Mouse (Mus musculus) stomach, postnatal 0 days (tissue): Measurements from ENCODE around the gene Itprid2. TPM values are rescaled to one million over a fixed set of nuclear protein-coding genes. Genes with fewer than 3 reads are reported as not detected.

Experiments
- ATAC-seq: fragments of 200-750 bp; cut with Nextera tagmentation; 2 replicates; pipeline ENCODE4 v1.8.0; 2017; ENCODE audit not compliant: low FRiP score, low TSS enrichment
- DNase-seq: peaks from one replicate; pipeline ENCODE4 v3.0.0-alpha.2; 2016; ENCODE audit warnings: low spot score
- H3K27ac ChIP-seq: fragments of 300-500 bp; sonication (generic); replicated peaks from 2 replicates; pipeline ENCODE4 v1.5.1; 2014; ENCODE audit warnings: mild to moderate bottlenecking, control low read depth
- H3K27me3 ChIP-seq: fragments of 300-500 bp; sonication (generic); 2 replicates; pipeline ENCODE4 v1.6.1; 2014; ENCODE audit warnings: low read length; ENCODE audit not compliant: control insufficient read depth, insufficient read depth
- H3K36me3 ChIP-seq: fragments of 300-500 bp; sonication (generic); 2 replicates; pipeline ENCODE4 v1.6.1; 2014; ENCODE audit warnings: low read length, mixed read lengths; ENCODE audit not compliant: control insufficient read depth, insufficient read depth
- H3K4me1 ChIP-seq: fragments of 300-500 bp; sonication (generic); replicated peaks from 2 replicates; pipeline ENCODE4 v1.6.1; 2014; ENCODE audit warnings: antibody characterized with exemption; ENCODE audit not compliant: control insufficient read depth, insufficient read depth
- H3K4me2 ChIP-seq: fragments of 300-500 bp; sonication (generic); replicated peaks from 2 replicates; pipeline ENCODE4 v1.6.1; 2014; ENCODE audit warnings: low read depth, mild to moderate bottlenecking, control low read depth, moderate library complexity
- H3K4me3 ChIP-seq: fragments of 300-500 bp; sonication (generic); 2 replicates; pipeline ENCODE4 v1.5.1; 2014; ENCODE audit warnings: low read depth, low read length, control low read depth
- H3K9ac ChIP-seq: fragments of 300-500 bp; sonication (generic); 2 replicates; pipeline ENCODE4 v1.6.1; 2014; ENCODE audit warnings: mild to moderate bottlenecking, low read length, control low read depth, mixed read lengths
- H3K9me3 ChIP-seq: fragments of 300-500 bp; sonication (generic); 2 replicates; pipeline ENCODE4 v1.6.1; 2016; ENCODE audit warnings: low read length; ENCODE audit not compliant: control insufficient read depth
- CTCF ChIP-seq: IDR thresholded peaks from 2 replicates; pipeline ENCODE4 v1.5.1; 2016; ENCODE audit warnings: antibody characterized with exemption, low read depth, mild to moderate bottlenecking, moderate library complexity
- EP300 ChIP-seq: optimal IDR thresholded peaks from 2 replicates; pipeline ENCODE3; 2016; ENCODE audit warnings: antibody characterized with exemption
- WGBS: fragments of 180-500 bp; shearing (Covaris S2); extraction: QIAGEN DNeasy Blood & Tissue Kit; methylation state at CpG from one replicate; pipeline ENCODE4 v1.1.7; 2014; 5-methylcytosine and 5-hydroxymethylcytosine counted together
- polyA plus RNA-seq: library from polyadenylated mRNA; unstranded; fragments of >200 nt; fragmentation: Nextera tagmentation; extraction: Ambion mirVana; gene quantifications from 2 replicates; pipeline ENCODE4 v1.2.1, GENCODE M21; 2015

Itprid2 gene
- polyA plus RNA-seq, 1 experiment from 2014 or later: 23.3 TPM

DNA sequence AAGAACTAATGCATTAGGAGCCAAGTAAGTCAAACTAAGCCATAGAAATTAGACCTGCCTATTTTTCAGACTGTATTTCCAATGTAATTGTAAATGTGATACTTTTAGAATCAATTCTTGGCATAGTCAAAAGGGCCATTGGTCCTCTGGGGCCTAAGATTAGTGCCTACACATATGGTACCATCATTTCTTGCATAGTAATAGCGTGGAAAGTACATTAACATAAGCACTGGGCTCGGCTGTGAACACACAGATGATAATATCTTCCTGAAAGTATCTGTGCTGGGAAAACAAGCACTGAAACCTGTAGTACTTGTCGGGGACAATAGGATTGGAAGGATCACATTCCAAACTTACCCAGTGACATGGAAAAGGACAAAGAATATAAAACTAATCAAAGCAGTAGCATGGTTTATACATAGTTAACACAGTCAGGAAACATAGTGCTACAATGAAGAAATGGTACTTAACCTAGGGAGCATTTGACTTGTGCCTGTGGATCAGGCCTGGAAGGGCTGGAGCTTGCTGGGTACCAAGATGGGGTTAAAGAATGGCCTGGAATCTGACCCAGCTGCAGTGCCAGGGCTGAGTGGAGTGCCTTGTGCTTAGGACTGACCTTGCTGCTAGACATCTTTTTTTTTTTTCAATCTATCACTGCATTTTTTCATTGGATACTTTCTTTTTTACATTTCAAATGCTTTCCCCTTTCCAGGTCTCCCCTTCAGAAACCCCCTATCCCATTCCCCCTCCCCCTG, 29.6 kb downstream of the Itprid2 start:
- Histone ChIP-seq H3K9me3 (no peaks in the 10 kb centered on the region), H3K9ac (no peak overlapping the region), H3K4me3 (no peak overlapping the region), H3K4me2 (no peak overlapping the region), H3K27ac (peak overlapping the region; percentile 56), H3K27me3 (no peaks in the 10 kb centered on the region), H3K4me1 (no peaks in the 10 kb centered on the region), H3K36me3 (peaks cover 22% of the 10 kb centered on the region)
- ATAC-seq: no peak
- DNase-seq: no peak
- WGBS: 62% methylated on average over 3 of the region's 3 CpGs
- TF ChIP-seq EP300 (no peak), CTCF (no peak)

DNA sequence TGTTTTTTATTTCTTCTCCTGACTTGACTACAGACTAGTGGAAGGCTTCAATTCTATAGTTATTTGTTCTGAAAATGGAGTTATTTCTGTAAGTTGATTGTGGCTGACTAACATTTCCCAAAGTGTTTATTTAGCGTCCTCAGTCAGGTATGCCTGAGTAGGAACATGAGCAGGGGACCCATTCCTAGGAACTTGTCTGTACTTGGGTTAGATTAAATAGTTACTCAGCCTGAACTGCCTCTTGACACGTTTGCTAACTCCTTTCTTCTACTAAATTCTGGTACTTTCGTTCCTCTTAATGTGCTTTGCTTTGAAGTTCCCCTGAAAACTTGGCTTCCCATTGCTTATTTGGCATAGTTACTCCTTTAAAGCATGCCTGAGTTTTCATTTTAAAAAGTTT, 30.3 kb downstream of the Itprid2 start:
- no peaks in the 10 kb centered on the region for H3K27me3 ChIP-seq
- no peak overlapping the region for H3K4me2 ChIP-seq
- WGBS: 23% methylated on average over 3 of the region's 3 CpGs
- no peak overlapping the region for H3K9ac ChIP-seq
- peaks cover 18% of the 10 kb centered on the region for H3K36me3 ChIP-seq
- H3K4me3 ChIP-seq: no peak overlapping the region
- DNase-seq (no peak), ATAC-seq (no peak)
- no peak overlapping the region for H3K27ac ChIP-seq
- no peaks in the 10 kb centered on the region for H3K9me3 ChIP-seq
- no peak for TF ChIP-seq CTCF
- no peak for TF ChIP-seq EP300
- no peaks in the 10 kb centered on the region for H3K4me1 ChIP-seq

DNA sequence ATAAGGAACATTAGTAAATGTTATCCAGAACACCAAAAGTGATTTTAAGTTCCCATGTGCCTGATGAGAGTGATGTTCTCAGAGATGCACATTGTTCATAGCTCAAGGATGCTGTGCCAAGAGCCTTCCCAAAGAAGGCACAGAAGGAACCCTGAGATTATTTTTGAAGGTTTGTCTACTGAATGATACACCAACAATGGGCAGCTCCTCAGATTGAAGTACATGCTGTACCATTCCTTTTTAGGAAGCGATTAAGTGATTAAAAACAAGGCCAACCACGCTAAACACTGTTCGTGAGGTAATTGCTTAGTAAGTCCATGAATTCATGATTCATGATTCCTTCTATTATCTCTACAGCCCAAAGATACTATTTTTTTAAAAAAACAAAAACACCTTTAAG, 40.1 kb downstream of the Itprid2 start:
- DNase-seq (no peak), ATAC-seq (no peak)
- H3K9me3 ChIP-seq: no peaks in the 10 kb centered on the region
- TF ChIP-seq EP300 (no peak), CTCF (no peak)
- no peak overlapping the region for H3K4me3 ChIP-seq
- 74% methylated on average over 3 of the region's 3 CpGs for WGBS
- H3K27ac ChIP-seq: no peak overlapping the region
- H3K36me3 ChIP-seq: peaks cover 8% of the 10 kb centered on the region; the same call in 1 of the 2 replicates
- no peak overlapping the region for H3K9ac ChIP-seq
- H3K27me3 ChIP-seq: no peaks in the 10 kb centered on the region
- H3K4me2 ChIP-seq: no peak overlapping the region
- no peaks in the 10 kb centered on the region for H3K4me1 ChIP-seq

DNA sequence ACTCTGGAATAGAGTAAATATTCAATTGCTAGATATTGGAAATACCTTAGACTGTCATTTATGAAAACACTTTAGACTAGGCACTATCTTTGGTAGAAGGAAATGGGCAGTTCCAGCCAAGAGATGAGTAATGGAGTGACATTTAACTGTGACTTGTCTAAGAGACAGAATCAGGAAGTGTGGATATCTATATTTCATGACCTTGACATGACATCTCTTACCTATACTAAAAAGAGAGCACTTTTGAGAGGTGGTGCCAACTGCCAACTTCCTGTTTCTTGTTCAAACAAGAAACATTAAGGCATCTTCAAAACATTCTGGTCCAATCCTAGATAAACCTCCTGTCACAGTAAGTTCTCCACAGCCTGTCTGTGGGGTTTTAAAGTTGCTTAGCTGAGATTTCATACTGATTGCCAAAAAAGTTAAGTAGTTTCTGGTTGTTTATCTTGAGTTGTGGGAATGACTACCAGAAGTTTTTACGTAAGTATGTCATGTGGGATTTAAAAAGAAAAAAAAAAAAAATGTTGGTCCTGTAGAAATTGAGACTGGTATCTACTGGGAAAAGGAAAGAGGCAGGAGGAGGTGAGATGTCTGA, 42.6 kb downstream of the Itprid2 start:
- Histone ChIP-seq H3K27ac (no peak overlapping the region), H3K4me1 (no peaks in the 10 kb centered on the region), H3K4me3 (no peak overlapping the region), H3K4me2 (no peak overlapping the region), H3K9ac (no peak overlapping the region), H3K27me3 (no peaks in the 10 kb centered on the region), H3K9me3 (no peaks in the 10 kb centered on the region), H3K36me3 (no peaks in the 10 kb centered on the region; the same call in 1 of the 2 replicates)
- ATAC-seq (no peak), DNase-seq (no peak)
- WGBS: 44% methylated on average over 1 of the region's 1 CpGs
- no peak for TF ChIP-seq CTCF
- no peak for TF ChIP-seq EP300

DNA sequence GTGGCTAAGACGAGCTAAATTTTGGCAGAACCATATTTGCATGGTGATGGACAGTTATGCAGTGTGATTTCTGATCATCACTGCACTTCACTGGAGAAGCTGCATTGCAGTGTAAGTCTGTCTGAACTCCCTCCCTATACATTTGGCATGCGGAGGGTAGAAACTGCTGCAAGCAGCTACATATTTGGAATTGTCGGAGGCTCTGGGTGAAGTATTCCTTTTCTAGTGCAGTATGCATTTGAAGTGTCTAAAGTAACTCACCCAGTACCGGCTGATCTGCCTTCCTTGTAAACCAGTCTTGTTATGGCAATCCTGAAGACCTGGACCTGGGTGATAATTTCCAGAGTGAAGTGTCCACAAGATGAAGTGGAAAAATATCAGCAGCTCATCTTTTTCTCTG, 46.5 kb downstream of the Itprid2 start:
- Histone ChIP-seq H3K27me3 (no peaks in the 10 kb centered on the region), H3K4me3 (no peak overlapping the region), H3K9ac (no peak overlapping the region), H3K36me3 (no peaks in the 10 kb centered on the region), H3K4me1 (no peaks in the 10 kb centered on the region), H3K27ac (no peak overlapping the region), H3K9me3 (no peaks in the 10 kb centered on the region), H3K4me2 (no peak overlapping the region)
- TF ChIP-seq CTCF (no peak), EP300 (no peak)
- DNase-seq (no peak), ATAC-seq (no peak)
- WGBS: 61% methylated on average over 4 of the region's 4 CpGs

DNA sequence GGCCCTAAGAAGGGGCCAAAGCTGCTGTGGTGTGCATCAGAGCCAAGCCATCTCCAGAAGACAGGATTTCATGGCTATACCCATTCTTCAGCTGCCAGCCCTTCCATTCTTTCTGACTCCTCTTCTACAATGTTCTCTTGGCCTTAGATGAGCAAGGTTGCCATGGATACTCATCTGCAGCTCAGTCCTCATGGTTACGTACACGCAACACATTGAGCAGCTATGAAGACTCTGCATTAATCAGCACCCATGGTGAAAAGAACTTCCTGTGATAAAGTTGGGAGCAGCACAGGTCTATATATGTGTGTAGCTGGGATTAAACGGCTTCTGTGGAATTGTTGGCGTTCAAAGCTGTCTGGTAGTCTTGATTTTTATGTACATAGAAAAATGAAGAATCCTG, 48.1 kb downstream of the Itprid2 start:
- ATAC-seq (no peak), DNase-seq (no peak)
- H3K9me3 ChIP-seq: no peaks in the 10 kb centered on the region
- WGBS: 95% methylated on average over 4 of the region's 4 CpGs
- no peak for TF ChIP-seq EP300
- no peak for TF ChIP-seq CTCF
- no peaks in the 10 kb centered on the region for H3K36me3 ChIP-seq
- H3K4me1 ChIP-seq: no peaks in the 10 kb centered on the region
- H3K4me2 ChIP-seq: no peak overlapping the region
- H3K4me3 ChIP-seq: no peak overlapping the region
- no peak overlapping the region for H3K9ac ChIP-seq
- no peak overlapping the region for H3K27ac ChIP-seq
- H3K27me3 ChIP-seq: no peaks in the 10 kb centered on the region
